Mouse (Mus musculus) heart, embryonic 14.5 days (tissue): ENCODE results near the gene Gm27021. TPM values are rescaled to one million over a fixed set of nuclear protein-coding genes. Genes with fewer than 3 reads are reported as not detected.

Source experiments
- ATAC-seq: fragments of 200-750 bp; cut with Nextera tagmentation; 2 replicates; pipeline ENCODE4 v1.8.0; 2017; ENCODE audit warnings: low read depth, moderate TSS enrichment; ENCODE audit not compliant: insufficient number of reproducible peaks, insufficient read depth, low FRiP score
- H3K27ac ChIP-seq, 2 experiments: fragments of 200-500 bp in 1 of 2; fragments of 300-500 bp in 1 of 2; sonication (generic) in 1 of 2; replicated peaks in 1 of 2; 2 replicates each; pipeline ENCODE4 v1.5.1; 2012 to 2014; ENCODE audit warnings: low read depth in 2 of 2, low read length in 2 of 2, control low read depth in 1 of 2, mild to moderate bottlenecking in 1 of 2, mixed read lengths in 1 of 2; ENCODE audit not compliant: control insufficient read depth in 1 of 2, insufficient read depth in 1 of 2
- H3K27me3 ChIP-seq: fragments of 300-500 bp; sonication (generic); 2 replicates; pipeline ENCODE4 v1.6.1; 2014; ENCODE audit warnings: mild to moderate bottlenecking, low read length, control low read depth; ENCODE audit not compliant: control insufficient read depth, insufficient read depth
- H3K36me3 ChIP-seq: fragments of 300-500 bp; sonication (generic); 2 replicates; pipeline ENCODE4 v1.6.1; 2014; ENCODE audit warnings: mild to moderate bottlenecking, control low read depth, low read length, mixed read lengths; ENCODE audit not compliant: control insufficient read depth, insufficient read depth
- H3K4me1 ChIP-seq, 2 experiments: fragments of 200-500 bp in 1 of 2; fragments of 300-500 bp in 1 of 2; sonication (generic) in 1 of 2; 2 replicates each; pipeline ENCODE4 v1.6.1; 2012 to 2014; ENCODE audit warnings: low read length in 2 of 2, control low read depth in 1 of 2, mixed read lengths in 1 of 2; ENCODE audit not compliant: control insufficient read depth in 2 of 2, insufficient read depth in 2 of 2
- H3K4me2 ChIP-seq: fragments of 300-500 bp; sonication (generic); 2 replicates; pipeline ENCODE4 v1.6.1; 2014; ENCODE audit warnings: mild to moderate bottlenecking, low read length
- H3K4me3 ChIP-seq, 2 experiments: fragments of 200-500 bp in 1 of 2; fragments of 300-500 bp in 1 of 2; sonication (generic) in 1 of 2; 2 replicates each; pipeline ENCODE4 v1.5.1; 2012 to 2014; ENCODE audit warnings: low read length in 2 of 2, mild to moderate bottlenecking in 2 of 2, control low read depth in 1 of 2, low read depth in 1 of 2, moderate library complexity in 1 of 2; ENCODE audit not compliant: control insufficient read depth in 1 of 2, insufficient read depth in 1 of 2
- H3K9ac ChIP-seq: fragments of 300-500 bp; sonication (generic); 2 replicates; pipeline ENCODE4 v1.6.1; 2014; ENCODE audit warnings: mild to moderate bottlenecking, low read length
- H3K9me3 ChIP-seq: fragments of 300-500 bp; sonication (generic); 2 replicates; pipeline ENCODE4 v1.6.1; 2016; ENCODE audit warnings: low read length, control low read depth; ENCODE audit not compliant: control insufficient read depth
- WGBS: fragments of 180-500 bp; shearing (Covaris S2); extraction: QIAGEN DNeasy Blood & Tissue Kit; methylation state at CpG from one replicate; pipeline ENCODE4 v1.1.7; 2014; 5-methylcytosine and 5-hydroxymethylcytosine counted together
- polyA plus RNA-seq: library from polyadenylated mRNA; unstranded; fragments of >200 nt; fragmentation: Nextera tagmentation; extraction: Ambion mirVana; gene quantifications from 2 replicates; pipeline ENCODE4 v1.2.1, GENCODE M21; 2014

Gene Gm27021
- polyA plus RNA-seq, 1 experiment from 2014 or later, result 0.45 TPM

DNA sequence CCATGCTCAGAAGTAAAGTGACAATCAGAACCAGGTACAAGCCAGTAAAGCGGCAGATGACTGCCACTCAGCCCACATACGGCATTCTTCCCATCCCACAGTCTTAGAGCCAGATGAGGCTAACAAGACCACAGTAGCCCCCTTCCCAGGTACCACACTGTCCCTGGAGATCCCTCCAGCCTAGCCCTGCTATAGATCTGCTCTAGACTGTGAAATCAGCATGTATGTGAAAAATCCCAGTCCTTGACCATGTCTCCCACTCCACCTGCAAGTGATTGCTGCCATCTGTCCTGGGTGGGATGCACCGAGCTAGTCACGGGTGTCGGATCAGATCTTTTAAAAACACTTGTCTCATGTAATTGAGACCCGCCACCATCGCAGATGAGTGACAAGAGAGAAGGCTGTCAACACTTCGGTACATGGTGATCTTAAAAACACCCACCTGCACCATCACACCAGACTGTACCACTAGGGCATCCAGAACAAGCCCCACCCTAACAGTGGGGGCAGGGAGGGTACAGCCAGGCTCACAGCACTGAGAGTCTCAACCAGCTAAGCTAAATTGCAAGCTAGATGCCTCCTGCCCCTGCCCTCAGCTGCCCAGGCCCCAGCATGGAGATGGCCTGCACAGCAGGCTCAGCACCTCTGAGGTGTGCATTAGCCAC, 87.4 kb downstream of the Gm27021 start:
- H3K27me3 ChIP-seq, result no peaks in the 10 kb centered on the region
- peaks cover 86% of the 10 kb centered on the region for H3K36me3 ChIP-seq
- ATAC-seq, result no peak
- no peak overlapping the region for H3K4me3 ChIP-seq
- no peak overlapping the region for H3K9ac ChIP-seq
- H3K9me3 ChIP-seq, result no peaks in the 10 kb centered on the region
- 77% methylated on average over 8 of the region's 8 CpGs for WGBS
- peaks cover 4 to 9% of the 10 kb centered on the region in 2 experiments; a peak in 2 of 4 replicates for H3K4me1 ChIP-seq
- no peak overlapping the region for H3K27ac ChIP-seq
- H3K4me2 ChIP-seq, result no peak overlapping the region

DNA sequence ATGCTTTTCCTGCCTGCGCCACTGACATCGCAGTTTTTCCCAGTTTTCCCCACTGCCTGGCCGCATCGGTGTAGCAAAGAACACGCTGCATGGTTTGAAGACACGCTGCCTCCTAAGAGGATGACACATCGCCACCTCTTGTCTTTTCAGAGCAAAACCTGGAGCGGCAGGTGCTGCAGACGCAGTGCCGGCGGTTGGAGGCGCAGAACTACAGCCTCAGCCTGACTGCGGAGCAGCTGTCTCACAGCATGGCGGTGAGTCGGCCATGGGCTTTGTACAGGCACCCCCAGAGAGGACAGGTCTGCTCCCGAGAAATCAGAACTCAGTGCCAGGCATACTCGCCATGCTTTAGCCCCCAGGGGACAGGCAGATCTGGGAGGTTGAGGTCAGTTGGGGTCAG, 90.1 kb downstream of the Gm27021 start:
- Histone ChIP-seq H3K36me3 (peaks cover 100% of the 10 kb centered on the region), H3K9me3 (no peaks in the 10 kb centered on the region), H3K4me2 (no peak overlapping the region), H3K4me1 (peaks cover 4 to 16% of the 10 kb centered on the region in 2 experiments; a peak in 3 of 4 replicates), H3K27ac (no peak overlapping the region), H3K27me3 (no peaks in the 10 kb centered on the region), H3K9ac (no peak overlapping the region), H3K4me3 (no peak overlapping the region)
- 89% methylated on average over 17 of the region's 17 CpGs for WGBS
- ATAC-seq, result no peak

DNA sequence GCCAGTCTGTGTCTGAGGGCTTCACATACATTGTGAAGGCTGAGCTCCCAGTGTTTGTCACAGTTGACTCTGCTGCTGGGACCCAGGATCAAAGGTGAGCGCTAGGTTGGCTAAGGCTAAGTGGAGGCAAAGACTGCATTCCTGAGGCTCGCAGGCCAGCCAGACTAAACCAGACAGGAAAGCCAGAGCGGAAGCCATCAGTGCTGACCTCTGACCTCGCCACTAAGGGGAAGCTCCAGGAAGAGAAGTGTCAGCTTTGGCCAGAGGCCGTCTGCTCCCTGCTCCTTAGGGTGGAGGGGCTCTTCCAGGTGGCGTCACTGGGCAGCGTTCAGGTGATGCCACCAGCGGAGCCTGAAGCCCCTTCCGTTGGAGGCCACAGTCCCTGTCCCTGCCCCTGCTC, 92.1 kb downstream of the Gm27021 start:
- no peak overlapping the region for H3K27ac ChIP-seq
- H3K4me3 ChIP-seq, result no peak overlapping the region
- H3K4me1 ChIP-seq, result peaks cover 4 to 11% of the 10 kb centered on the region in 2 experiments; a peak in 3 of 4 replicates
- WGBS, result 59% methylated on average over 9 of the region's 9 CpGs
- ATAC-seq, result no peak
- peaks cover 100% of the 10 kb centered on the region for H3K36me3 ChIP-seq
- H3K27me3 ChIP-seq, result no peaks in the 10 kb centered on the region
- H3K9me3 ChIP-seq, result no peaks in the 10 kb centered on the region
- H3K9ac ChIP-seq, result no peak overlapping the region
- no peak overlapping the region for H3K4me2 ChIP-seq

DNA sequence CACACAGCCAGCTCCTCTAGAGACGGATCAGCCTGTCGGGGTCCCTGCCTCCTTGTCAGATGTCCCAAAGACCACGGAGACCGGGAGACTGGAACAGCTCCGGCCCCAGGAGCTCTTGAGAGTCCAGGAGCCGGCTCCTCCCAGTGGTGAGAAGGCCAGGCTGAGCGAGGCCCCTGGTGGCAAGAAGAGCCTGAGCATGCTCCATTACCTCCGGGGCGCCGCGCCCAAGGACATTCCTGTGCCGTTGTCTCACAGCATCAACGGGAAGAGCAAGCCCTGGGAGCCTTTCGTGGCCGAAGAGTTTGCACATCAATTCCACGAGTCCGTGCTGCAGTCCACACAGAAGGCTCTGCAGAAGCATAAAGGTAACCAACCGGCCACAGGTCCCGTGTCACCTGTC, 92.9 kb downstream of the Gm27021 start:
- Histone ChIP-seq H3K27ac (no peak overlapping the region), H3K36me3 (peaks cover 98% of the 10 kb centered on the region), H3K4me2 (no peak overlapping the region), H3K4me1 (peaks cover 4 to 18% of the 10 kb centered on the region in 2 experiments; a peak in 3 of 4 replicates), H3K9ac (no peak overlapping the region), H3K9me3 (no peaks in the 10 kb centered on the region), H3K4me3 (no peak overlapping the region), H3K27me3 (no peaks in the 10 kb centered on the region)
- WGBS, result 51% methylated on average over 19 of the region's 19 CpGs
- no peak for ATAC-seq

DNA sequence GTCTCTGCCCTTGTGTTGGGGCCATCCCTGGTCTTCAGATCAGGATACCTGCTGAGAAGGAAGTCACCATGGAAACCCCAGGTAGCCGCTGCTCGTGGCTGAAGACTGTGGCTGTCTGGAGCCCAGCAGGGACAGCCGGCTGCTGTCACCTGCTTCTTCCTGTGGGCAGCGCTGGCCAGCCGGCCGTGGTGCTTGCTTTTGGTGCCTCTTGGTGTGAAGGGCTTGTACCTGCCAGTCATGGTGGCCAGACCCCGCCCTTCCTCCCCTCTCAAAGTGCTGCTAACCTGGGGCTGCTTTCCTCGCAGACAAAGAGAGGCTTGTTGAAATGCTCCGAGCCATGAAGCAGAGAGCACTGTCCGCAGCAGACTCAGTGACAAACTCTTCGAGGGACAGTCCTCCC, 94.0 kb downstream of the Gm27021 start:
- Histone ChIP-seq H3K9ac (no peak overlapping the region), H3K27me3 (no peaks in the 10 kb centered on the region), H3K27ac (no peak overlapping the region), H3K4me2 (no peak overlapping the region), H3K4me1 (peaks cover 4 to 22% of the 10 kb centered on the region in 2 experiments; a peak in 3 of 4 replicates), H3K4me3 (no peak overlapping the region), H3K36me3 (peaks cover 98% of the 10 kb centered on the region), H3K9me3 (no peaks in the 10 kb centered on the region)
- 82% methylated on average over 11 of the region's 11 CpGs for WGBS
- ATAC-seq, result no peak

DNA sequence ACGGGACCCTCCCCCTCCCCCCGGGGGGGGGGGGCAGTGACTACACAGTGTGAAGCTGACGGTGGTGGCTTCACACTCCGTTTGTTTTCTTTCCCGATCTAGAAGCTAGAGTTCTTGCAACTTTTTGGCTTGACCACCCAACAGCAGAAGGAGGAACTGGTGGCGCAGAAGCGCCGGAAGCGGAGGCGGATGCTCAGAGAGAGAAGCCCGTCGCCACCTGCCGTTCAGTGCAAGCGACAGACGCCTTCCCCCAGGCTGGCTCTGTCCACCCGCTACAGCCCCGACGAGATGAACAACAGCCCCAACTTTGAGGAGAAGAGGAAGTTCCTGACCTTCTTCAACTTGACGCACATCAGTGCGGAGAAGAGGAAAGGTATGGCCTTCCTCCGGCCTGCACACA, 95.3 kb downstream of the Gm27021 start:
- H3K4me2 ChIP-seq, result no peak overlapping the region
- H3K27ac ChIP-seq, result no peak overlapping the region
- peaks cover 4 to 22% of the 10 kb centered on the region in 2 experiments; a peak in 3 of 4 replicates for H3K4me1 ChIP-seq
- H3K36me3 ChIP-seq, result peaks cover 98% of the 10 kb centered on the region
- no peaks in the 10 kb centered on the region for H3K9me3 ChIP-seq
- 83% methylated on average over 21 of the region's 21 CpGs for WGBS
- no peaks in the 10 kb centered on the region for H3K27me3 ChIP-seq
- no peak for ATAC-seq
- H3K9ac ChIP-seq, result no peak overlapping the region
- no peak overlapping the region for H3K4me3 ChIP-seq

DNA sequence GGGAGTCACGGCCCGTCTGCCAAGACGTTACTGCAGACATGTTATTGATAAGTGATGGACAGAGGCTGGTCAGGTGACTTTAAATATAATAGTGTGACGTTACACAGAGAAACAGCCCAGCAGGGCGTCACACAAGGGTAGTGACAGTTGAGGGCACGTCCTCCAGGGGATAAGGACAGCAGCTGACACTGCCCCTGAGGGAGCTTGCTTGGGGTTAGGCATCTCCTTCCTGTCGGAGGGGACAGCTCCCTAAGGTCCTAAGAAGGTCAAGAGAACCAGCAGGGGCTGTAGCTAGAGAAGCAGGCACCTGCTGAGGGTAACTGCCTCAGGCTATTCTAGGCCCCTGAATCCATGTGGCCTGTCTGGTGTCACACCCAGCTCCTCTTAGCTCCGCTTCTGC, 96.3 kb downstream of the Gm27021 start:
- no peak overlapping the region for H3K4me2 ChIP-seq
- H3K36me3 ChIP-seq, result peaks cover 98% of the 10 kb centered on the region
- no peak for ATAC-seq
- WGBS, result 76% methylated on average over 8 of the region's 8 CpGs
- H3K4me3 ChIP-seq, result no peak overlapping the region
- H3K4me1 ChIP-seq, result peaks cover 4 to 25% of the 10 kb centered on the region in 2 experiments; a peak in 3 of 4 replicates
- H3K9ac ChIP-seq, result no peak overlapping the region
- no peaks in the 10 kb centered on the region for H3K9me3 ChIP-seq
- H3K27ac ChIP-seq, result no peak overlapping the region
- no peaks in the 10 kb centered on the region for H3K27me3 ChIP-seq
